Mouse (Mus musculus) c-Kit-positive CD71-negative TER-119-negative erythroid progenitor cells, embryonic 14.5 days (primary cell): ENCODE measurements around the gene Nlrp1a.

Experiments
- DNase-seq: peaks from one replicate; pipeline ENCODE4 v3.0.0-alpha.2; 2013; ENCODE audit warnings: low read depth

Gene Nlrp1a

GRCm38 (mm10) chr11:71144661-71145060 is at the start of gene Nlrp1a:
Gene Nlrp1a, minus strand, starts transcription at chr11:71144704.
- no peak for DNase-seq

DNA sequence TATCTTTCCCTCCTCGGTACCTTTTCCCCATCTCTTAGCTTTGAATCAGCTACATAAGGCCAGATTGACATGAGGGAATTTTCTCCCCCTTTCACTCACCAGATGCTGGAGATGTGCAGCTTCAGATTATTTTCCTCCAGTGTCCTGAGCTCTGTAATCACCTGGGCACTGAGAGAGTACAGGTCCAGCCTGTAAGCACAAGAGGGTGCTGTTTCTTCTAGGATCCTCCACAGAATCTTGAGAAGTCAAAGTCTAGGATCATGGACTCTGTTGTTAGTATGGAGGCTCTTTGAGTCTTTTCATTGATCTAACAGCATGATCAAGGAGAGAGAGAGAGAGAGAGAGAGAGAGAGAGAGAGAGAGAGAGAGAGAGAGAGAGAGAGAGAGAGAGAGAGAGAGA is 25.1 kb upstream of the Nlrp1a start:
- no peak for DNase-seq

DNA sequence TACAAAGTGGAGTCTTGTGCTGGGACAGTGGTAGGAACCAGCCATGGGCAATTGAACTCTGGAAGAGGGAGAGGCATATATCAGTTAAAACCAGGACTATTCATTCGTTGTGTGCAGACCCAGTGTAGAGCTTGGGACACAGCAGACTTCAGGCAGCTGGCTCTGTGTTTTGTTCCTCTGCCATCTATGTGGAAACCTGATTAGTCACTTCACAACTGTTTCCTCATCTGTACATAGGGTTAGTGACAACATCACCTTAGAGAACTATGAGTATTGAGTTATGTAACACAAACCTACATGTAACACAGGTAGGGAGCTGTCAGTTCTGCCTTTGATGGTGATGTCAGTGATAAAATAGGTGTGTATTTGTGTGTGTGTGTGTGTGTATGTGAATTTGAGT is 19.6 kb upstream of the Nlrp1a start:
- DNase-seq = no peak

DNA sequence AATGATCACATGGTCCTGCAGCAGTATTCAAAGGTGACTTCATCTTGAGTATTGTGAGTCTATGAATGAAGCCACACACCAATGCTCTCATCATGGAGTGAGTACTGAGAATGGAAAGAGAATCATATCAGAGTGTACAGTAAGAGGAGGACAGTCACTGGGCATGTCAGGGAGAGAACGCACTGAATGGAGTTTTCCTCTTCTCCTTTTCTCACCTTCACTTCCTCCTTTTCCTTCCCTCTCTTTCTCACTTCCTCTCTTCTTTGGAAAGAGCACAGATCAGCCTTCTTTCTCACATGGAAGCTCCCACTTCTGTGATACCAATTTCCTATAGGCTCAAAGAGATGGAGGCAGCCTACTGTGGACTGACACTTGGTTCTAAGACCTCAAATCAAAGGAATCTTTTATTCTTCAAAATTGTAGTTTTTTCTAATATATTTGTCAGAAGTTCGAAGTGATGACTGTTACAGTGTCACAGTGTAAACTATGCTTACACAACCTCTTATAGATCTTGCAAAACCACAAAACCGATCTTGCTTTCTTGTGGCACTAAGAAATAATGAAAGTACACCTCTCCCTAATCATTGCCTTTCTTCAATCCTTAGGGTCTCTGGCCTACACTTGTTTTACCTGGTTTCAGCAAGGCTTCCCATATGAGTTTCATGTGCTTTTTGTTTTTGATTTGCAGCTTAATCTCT is 15.1 kb upstream of the Nlrp1a start:
- DNase-seq = no peak

DNA sequence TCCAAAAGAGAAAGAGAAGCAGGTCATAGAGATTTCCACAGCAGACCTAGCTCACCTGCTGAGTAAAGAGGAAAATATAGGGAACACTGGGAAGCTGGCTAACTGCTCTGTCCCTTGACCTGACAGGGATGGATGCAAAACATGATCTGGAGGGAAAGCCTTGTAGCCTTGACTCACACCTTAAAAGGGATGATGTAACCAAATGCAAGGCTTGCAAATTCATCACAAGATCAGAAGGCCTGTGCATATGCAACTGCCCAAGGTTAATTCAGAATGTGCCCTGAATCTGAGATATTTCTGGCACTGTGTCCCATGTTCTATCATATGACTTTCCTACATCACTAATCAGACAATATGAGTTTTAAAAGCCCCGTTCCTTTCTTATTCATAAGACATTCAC is 10.8 kb upstream of the Nlrp1a start:
- DNase-seq = no peak

GRCm38 (mm10) chr11:71142031-71142430 is 2.5 kb downstream of the Nlrp1a start:
- DNase-seq = no peak

DNA sequence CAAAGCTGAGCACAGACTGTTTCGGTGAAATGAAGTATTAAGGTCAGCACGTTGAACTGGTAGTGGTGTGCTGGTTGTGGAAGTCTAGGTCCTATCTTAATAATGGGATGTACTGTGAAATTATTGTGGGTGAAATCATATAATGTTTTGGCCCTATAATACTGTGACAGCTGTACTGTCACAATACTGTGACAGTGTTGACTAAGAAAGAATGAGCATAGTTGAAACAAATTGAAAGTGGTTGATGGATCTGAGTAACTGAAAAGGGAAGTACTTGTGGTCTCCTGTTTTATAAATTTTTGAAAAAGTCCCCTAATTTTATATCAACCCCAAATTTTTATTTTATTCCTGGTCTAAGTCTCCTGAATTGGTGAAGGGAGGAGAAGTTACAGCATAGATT is 37.4 kb downstream of the Nlrp1a start:
- no peak for DNase-seq

DNA sequence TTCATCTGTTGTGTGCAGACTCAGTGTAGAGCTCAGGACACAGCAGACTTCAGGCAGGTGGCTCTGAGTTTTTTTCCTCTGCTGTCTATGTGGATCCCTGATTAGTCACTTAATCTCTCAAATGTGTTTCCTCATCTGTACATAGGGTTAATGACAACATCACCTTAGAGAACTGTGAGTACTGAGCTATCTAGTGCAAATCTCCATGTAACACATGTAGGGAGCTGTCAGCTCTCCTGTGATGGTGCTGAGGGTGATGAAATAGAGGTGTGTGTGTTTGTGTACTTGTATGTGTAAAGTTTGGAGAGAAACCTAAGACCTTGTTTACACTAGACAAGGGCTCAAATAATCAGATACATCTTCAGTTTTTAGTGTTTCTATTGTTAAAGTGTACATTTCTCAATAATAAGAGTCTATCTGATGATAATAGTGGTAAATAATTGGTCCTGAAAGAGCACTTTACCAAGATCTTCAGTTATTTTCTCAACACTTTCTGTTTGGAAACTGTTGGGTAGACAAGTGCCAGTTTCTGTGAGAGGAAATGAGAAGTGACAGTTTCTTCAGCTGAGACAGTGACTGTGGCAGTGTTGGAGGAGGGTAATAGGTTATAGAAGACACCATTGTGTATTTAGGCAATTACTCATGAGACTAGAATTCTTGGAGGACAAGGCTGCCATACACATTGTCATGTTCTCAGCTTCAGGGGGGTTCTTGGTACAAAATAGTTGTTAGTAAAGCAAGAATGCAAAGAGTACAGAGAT is 38.1 kb downstream of the Nlrp1a start:
- DNase-seq = no peak

GRCm38 (mm10) chr11:71103931-71104330 is 40.6 kb downstream of the Nlrp1a start:
- no peak for DNase-seq

GRCm38 (mm10) chr11:71076342-71076741 is 68.2 kb downstream of the Nlrp1a start:
- no peak for DNase-seq

DNA sequence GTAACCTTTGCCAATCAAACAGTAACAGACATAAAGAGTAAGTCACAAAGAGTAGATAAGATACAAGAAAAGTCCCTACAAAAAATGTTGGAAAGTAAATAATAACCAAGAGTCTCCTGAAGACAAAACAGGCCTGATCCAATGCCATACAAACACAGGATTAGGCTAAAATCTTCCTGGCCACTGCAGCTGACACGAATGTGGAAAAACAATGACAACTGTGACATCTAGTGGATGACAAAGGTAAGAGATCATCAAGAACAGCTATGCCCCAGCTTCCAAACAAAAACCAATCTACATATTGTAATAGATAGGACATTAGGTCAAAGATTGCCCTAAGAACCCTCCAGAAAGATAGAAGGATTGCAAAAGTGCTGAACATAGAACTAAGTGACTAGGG is 92.0 kb downstream of the Nlrp1a start:
- DNase-seq = no peak
